Mouse (Mus musculus) heart, embryonic 12.5 days (tissue): ENCODE data around the gene Ppp1r27. TPM values are rescaled to one million over a fixed set of nuclear protein-coding genes. Genes with fewer than 3 reads are reported as not detected.
"Not testable (repeated sequence)": the region's sequence is repeated elsewhere in the genome, so short reads cannot be mapped to it uniquely, and the experiment has no call there.

Experiments used
- ATAC-seq: fragments of 200-750 bp; cut with Nextera tagmentation; 2 replicates; pipeline ENCODE4 v1.8.0; 2017; ENCODE audit warnings: moderate TSS enrichment, moderate library complexity; ENCODE audit not compliant: insufficient number of reproducible peaks, low FRiP score
- H3K27ac ChIP-seq: fragments of 300-500 bp; sonication (generic); 2 replicates; pipeline ENCODE4 v1.5.1; 2016; ENCODE audit warnings: mild to moderate bottlenecking, moderate library complexity; ENCODE audit not compliant: poor library complexity, severe bottlenecking
- H3K27me3 ChIP-seq: fragments of 300-500 bp; sonication (generic); replicated peaks from 2 replicates; pipeline ENCODE4 v1.6.1; 2016; ENCODE audit warnings: mild to moderate bottlenecking, moderate library complexity
- H3K36me3 ChIP-seq: fragments of 300-500 bp; sonication (generic); 2 replicates; pipeline ENCODE4 v1.6.1; 2016; ENCODE audit warnings: mild to moderate bottlenecking, moderate library complexity
- H3K4me1 ChIP-seq: fragments of 300-500 bp; sonication (generic); replicated peaks from 2 replicates; pipeline ENCODE4 v1.6.1; 2016; ENCODE audit warnings: mild to moderate bottlenecking
- H3K4me2 ChIP-seq: fragments of 300-500 bp; sonication (generic); 2 replicates; pipeline ENCODE4 v1.6.1; 2016; ENCODE audit warnings: mild to moderate bottlenecking, moderate library complexity
- H3K4me3 ChIP-seq: fragments of 300-500 bp; sonication (generic); 2 replicates; pipeline ENCODE4 v1.5.1; 2016; ENCODE audit warnings: mild to moderate bottlenecking
- H3K9ac ChIP-seq: fragments of 300-500 bp; sonication (generic); 2 replicates; pipeline ENCODE4 v1.6.1; 2016; ENCODE audit warnings: mild to moderate bottlenecking, moderate library complexity
- H3K9me3 ChIP-seq: fragments of 300-500 bp; sonication (generic); replicated peaks from 2 replicates; pipeline ENCODE4 v1.6.1; 2016; ENCODE audit warnings: mild to moderate bottlenecking, moderate library complexity
- WGBS: fragments of 180-500 bp; shearing (Covaris S2); methylation state at CpG from one replicate; pipeline ENCODE4 v1.1.7; 2016; 5-methylcytosine and 5-hydroxymethylcytosine counted together
- polyA plus RNA-seq: library from polyadenylated mRNA; unstranded; fragments of >200 nt; fragmentation: Nextera tagmentation; extraction: Ambion mirVana; gene quantifications from 2 replicates; pipeline ENCODE4 v1.2.1, GENCODE M21; 2016

Gene Ppp1r27
- polyA plus RNA-seq, 1 experiment from 2014 or later, result not detected

DNA sequence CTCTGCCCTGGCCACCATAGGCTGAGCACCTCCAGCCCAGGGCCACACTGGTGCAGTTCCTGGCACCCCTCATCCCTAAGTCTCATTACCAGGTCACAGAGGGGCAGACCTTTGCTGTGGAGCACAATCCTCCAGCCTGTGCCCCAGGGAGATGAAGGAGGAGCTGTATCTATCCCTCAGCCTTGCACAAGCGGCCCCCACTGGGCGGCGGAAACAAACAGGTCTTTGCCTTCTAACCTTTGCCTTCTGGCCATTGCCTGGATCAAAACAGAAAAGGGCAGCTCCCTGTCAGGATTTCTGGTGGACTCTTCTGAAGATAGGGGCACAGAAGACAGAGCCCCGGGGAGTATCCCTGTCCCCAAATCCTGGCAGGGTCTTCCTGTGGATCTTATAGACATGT, 22.0 kb downstream of the Ppp1r27 start:
- peaks cover 16% of the 10 kb centered on the region for H3K4me1 ChIP-seq
- H3K4me3 ChIP-seq, result no peak overlapping the region
- no peaks in the 10 kb centered on the region for H3K9me3 ChIP-seq
- H3K4me2 ChIP-seq, result no peak overlapping the region
- H3K9ac ChIP-seq, result no peak overlapping the region
- H3K27me3 ChIP-seq, result peaks cover 66% of the 10 kb centered on the region
- 63% methylated on average over 4 of the region's 4 CpGs for WGBS
- no peak for ATAC-seq
- no peak overlapping the region for H3K27ac ChIP-seq
- no peaks in the 10 kb centered on the region for H3K36me3 ChIP-seq

DNA sequence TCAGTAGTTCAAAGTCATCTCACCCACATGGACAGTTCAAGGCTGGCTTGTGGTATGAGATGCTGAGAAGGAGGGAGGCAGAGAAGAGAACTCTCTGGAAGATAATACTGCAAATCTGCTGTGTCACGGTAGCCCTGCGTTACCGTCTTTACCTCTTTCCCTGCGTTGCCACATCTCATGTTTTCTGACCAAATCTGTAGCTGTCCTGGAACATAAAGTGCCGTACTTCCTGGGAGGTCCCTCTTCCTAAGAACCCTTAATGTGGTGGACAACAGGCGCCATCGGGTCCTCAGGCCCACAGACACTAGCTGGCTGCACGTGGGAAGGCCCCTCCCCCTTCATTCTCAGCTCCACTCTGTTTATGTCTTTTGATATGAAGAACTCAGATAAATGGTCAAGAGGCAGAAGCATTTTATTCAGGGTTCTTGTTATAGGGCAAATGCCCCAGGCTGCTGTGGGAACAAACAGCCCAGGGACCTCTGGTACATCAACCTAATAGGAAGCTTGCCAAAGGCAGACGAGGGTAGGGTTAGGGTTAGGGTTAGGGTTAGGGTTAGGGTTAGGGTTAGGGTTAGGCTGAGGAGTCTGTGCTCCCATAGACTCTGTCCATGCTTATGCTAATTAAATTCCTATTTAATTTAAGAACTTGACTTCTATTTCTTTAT, 23.1 kb downstream of the Ppp1r27 start:
- Histone ChIP-seq H3K4me2 (no peak overlapping the region), H3K9ac (no peak overlapping the region), H3K27ac (no peak overlapping the region), H3K4me1 (peaks cover 16% of the 10 kb centered on the region), H3K36me3 (no peaks in the 10 kb centered on the region), H3K4me3 (no peak overlapping the region), H3K27me3 (peaks cover 55% of the 10 kb centered on the region), H3K9me3 (no peaks in the 10 kb centered on the region)
- ATAC-seq, result no peak
- whole genome bisulfite sequencing, result 68% methylated on average over 9 of the region's 9 CpGs

DNA sequence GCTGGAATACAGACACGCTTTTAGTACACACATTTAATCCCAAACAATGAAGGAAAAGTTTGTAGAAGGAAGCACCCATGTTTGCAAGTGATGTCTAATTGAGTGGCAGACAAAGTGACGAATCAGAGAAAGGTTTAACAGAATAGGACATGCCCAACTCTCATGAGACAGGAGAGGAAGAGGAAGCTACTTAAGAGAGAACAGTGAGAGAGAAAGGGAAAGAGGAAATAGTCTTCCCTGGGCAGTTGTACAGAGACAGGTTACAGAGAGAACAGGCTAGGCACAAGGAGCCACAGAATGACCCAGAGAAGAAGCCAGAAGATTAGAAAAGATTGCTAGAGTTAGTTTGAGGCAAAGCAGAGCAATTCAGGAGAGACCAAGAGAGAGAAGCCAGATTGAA, 25.0 kb downstream of the Ppp1r27 start:
- no peaks in the 10 kb centered on the region for H3K9me3 ChIP-seq
- H3K9ac ChIP-seq, result no peak overlapping the region
- H3K4me1 ChIP-seq, result peaks cover 14% of the 10 kb centered on the region
- no peaks in the 10 kb centered on the region for H3K36me3 ChIP-seq
- no peak overlapping the region for H3K4me2 ChIP-seq
- peaks cover 37% of the 10 kb centered on the region for H3K27me3 ChIP-seq
- H3K4me3 ChIP-seq, result no peak overlapping the region
- no peak for ATAC-seq
- no peak overlapping the region for H3K27ac ChIP-seq
- WGBS, result 71% methylated on average over 2 of the region's 2 CpGs

DNA sequence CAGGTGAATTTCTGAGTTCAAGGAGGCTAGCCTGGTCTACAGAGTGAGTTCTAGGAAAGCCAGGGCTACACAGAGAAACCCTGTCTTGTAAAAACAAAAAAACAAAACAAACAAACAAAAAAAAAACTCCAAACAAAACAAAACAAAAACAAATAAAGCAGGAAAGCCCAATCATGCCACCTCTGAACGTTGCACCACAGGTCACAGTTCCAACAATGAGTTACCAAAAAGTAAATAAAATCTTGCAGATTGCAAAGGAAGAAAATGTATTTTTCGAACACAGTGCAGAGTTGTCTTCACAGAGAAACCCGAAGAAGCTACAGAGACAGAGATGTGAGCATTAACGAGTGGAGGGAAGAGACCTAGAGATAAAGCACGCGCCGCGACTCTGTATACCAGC, 28.4 kb downstream of the Ppp1r27 start:
- H3K36me3 ChIP-seq, result no peaks in the 10 kb centered on the region
- H3K4me3 ChIP-seq, result no peak overlapping the region
- no peak overlapping the region for H3K27ac ChIP-seq
- peaks cover 30% of the 10 kb centered on the region for H3K4me1 ChIP-seq
- H3K27me3 ChIP-seq, result peaks cover 3% of the 10 kb centered on the region; the same call in 1 of the 2 replicates
- H3K4me2 ChIP-seq, result no peak overlapping the region
- no peak for ATAC-seq
- no peaks in the 10 kb centered on the region for H3K9me3 ChIP-seq
- H3K9ac ChIP-seq, result no peak overlapping the region
- 80% methylated on average over 8 of the region's 8 CpGs for WGBS

DNA sequence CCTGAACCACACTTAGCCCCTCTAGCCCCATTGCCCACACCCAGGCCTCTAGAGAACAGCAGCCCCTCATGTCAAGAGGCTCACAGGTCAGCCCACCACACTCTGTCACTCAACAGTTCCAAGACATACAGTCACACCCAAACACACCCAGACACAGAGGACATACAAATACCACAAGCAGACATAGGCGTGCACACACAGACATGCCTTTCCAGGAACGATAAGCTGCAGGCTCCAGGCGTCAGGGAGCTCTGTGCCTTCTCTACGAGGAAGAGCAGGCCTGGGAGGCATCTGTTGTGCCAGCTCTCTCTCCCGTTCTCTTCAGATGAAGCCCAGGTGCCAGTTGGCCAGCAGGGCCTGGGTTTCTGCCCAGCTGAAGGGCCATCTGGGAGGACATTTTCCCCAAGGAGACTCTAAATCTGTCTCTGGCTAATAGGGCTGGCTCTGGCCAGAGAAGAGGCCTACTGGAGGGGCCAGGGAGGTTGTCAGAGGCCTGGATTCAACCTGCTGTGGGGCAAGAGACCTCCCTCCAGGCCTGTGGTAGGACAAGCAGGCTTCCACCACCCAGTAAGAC, 29.9 kb downstream of the Ppp1r27 start:
- Histone ChIP-seq H3K4me1 (peaks cover 30% of the 10 kb centered on the region), H3K27me3 (no peaks in the 10 kb centered on the region), H3K4me3 (no peak overlapping the region), H3K27ac (no peak overlapping the region), H3K36me3 (no peaks in the 10 kb centered on the region), H3K9ac (0 out of 2 replicates have a peak overlapping the region, but pooled peaks have one; percentile 37), H3K4me2 (no peak overlapping the region), H3K9me3 (no peaks in the 10 kb centered on the region)
- 61% methylated on average over 5 of the region's 5 CpGs for WGBS
- ATAC-seq, result no peak

DNA sequence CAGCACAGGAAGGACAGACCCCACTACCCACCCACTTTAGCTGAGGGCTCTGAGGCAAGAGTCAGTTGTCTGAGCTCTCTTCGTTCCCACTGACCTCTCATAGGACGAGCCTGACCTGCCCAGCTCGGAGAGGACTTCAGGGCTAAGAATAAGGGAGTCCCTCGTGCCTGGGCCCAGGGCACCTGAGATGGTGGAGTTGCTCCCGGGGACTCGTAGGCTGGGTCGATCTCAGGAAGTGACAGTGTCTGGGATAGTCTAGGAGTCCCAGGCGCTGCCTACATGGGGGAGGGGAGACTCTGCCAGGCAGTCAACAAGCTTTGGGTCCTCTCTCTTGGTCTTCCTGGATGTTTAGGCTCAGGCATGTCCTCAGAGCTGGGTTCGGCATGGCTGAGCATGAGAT, 30.4 kb downstream of the Ppp1r27 start:
- 71% methylated on average over 9 of the region's 9 CpGs for WGBS
- H3K27me3 ChIP-seq, result no peaks in the 10 kb centered on the region
- ATAC-seq, result no peak
- no peak overlapping the region for H3K9ac ChIP-seq
- no peak overlapping the region for H3K4me2 ChIP-seq
- no peaks in the 10 kb centered on the region for H3K9me3 ChIP-seq
- no peak overlapping the region for H3K4me3 ChIP-seq
- peaks cover 30% of the 10 kb centered on the region for H3K4me1 ChIP-seq
- 0 out of 2 replicates have a peak overlapping the region, but pooled peaks have one; percentile 44 for H3K27ac ChIP-seq
- H3K36me3 ChIP-seq, result no peaks in the 10 kb centered on the region

DNA sequence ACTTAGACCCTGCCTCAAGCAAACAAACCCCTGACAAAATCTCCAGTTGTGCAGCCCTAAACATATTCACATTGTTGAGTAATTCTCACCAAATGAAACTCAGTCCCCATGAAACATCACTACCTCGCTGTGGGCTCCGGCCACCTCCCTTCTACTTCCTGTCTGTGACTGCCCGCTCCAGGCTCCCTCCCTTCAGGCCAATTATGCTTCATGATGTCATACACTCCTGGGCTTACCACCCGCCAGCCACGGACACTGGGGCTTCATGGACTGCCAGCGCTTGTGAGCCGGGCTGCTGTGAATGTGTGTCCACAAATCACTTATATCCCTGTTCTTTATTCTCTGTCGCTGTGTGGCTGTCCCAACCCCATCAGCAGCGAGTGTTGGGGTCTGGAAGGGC, 31.2 kb downstream of the Ppp1r27 start:
- H3K36me3 ChIP-seq, result no peaks in the 10 kb centered on the region
- ATAC-seq, result no peak
- WGBS, result 37% methylated on average over 9 of the region's 9 CpGs
- H3K27me3 ChIP-seq, result no peaks in the 10 kb centered on the region
- H3K4me1 ChIP-seq, result peaks cover 30% of the 10 kb centered on the region
- H3K27ac ChIP-seq, result peak overlapping the region; percentile 44; the same call in 1 of the 2 replicates
- H3K9ac ChIP-seq, result peak overlapping the region; percentile 19; the same call in 1 of the 2 replicates
- peak overlapping the region; percentile 31 for H3K4me2 ChIP-seq
- no peaks in the 10 kb centered on the region for H3K9me3 ChIP-seq
- peak overlapping the region; percentile 3; the same call in 1 of the 2 replicates for H3K4me3 ChIP-seq

DNA sequence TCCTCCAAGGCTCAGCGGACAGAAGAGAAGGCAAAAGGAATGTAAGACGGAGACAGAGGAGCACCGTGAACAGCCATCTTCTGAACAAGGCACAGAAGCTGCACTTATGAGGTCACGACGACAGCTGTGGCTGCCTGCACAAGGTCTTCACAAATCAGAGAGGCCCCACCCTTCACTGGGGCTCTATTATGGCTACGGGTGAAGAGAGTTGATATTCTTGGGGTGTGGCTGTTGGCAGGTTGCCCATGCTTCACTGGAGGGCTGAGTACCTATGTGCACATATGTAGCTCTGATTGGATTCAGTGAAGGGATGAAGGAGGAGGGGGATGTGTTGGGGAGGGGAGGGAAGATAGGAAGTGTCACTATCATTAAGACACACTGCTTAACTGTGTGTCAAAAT, 32.4 kb downstream of the Ppp1r27 start:
- WGBS, result 64% methylated on average over 6 of the region's 6 CpGs
- no peak overlapping the region for H3K9ac ChIP-seq
- peaks cover 30% of the 10 kb centered on the region for H3K4me1 ChIP-seq
- H3K9me3 ChIP-seq, result no peaks in the 10 kb centered on the region
- no peaks in the 10 kb centered on the region for H3K36me3 ChIP-seq
- no peak overlapping the region for H3K27ac ChIP-seq
- no peaks in the 10 kb centered on the region for H3K27me3 ChIP-seq
- H3K4me2 ChIP-seq, result no peak overlapping the region
- ATAC-seq, result no peak; the same call in 1 of the 2 replicates
- no peak overlapping the region for H3K4me3 ChIP-seq

DNA sequence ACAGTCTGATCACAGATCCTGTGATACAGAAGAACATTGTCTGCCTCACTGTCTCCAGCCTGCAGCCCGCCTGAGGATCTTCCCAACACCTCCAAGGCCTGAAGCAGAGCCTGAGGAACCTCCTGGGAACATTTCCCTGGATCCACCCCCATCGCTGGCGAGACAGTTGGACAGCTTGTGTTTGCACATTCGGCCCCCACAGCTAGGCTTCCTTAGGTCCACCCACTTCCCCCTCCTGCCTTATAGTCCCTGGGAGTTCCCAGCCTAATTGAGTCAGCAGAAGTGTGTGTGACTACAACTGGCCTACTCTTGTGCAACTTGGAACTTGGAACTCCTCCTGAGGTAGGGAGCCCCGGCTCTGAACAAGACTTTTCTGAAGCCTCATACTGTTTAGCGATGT, 32.9 kb downstream of the Ppp1r27 start:
- WGBS, result 66% methylated on average over 6 of the region's 6 CpGs
- Histone ChIP-seq H3K27ac (no peak overlapping the region), H3K4me2 (no peak overlapping the region), H3K27me3 (no peaks in the 10 kb centered on the region), H3K4me3 (no peak overlapping the region), H3K4me1 (peaks cover 30% of the 10 kb centered on the region), H3K9ac (no peak overlapping the region), H3K9me3 (no peaks in the 10 kb centered on the region), H3K36me3 (no peaks in the 10 kb centered on the region)
- no peak for ATAC-seq

DNA sequence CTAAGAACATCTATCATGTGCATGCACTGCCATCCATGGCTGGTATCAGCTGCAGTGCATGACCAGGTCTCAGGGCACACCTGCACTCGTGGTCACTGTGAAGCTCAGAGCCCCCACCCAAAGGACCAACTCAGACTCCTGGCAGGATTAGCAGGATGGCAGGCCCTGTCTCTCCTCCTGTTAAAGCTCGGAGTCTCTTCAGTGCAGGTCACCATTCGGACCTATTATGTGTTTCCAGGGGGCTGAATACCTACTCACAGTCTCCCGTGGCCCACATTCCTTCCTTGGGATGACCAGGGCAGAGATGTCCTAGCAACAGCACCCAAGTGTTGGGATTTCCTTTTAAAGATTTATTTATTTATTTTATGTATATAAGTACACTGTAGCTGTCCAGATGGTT, 33.8 kb downstream of the Ppp1r27 start:
- no peak overlapping the region for H3K4me2 ChIP-seq
- H3K9me3 ChIP-seq, result no peaks in the 10 kb centered on the region
- no peaks in the 10 kb centered on the region for H3K27me3 ChIP-seq
- no peak overlapping the region for H3K27ac ChIP-seq
- ATAC-seq, result no peak
- H3K4me3 ChIP-seq, result no peak overlapping the region
- H3K9ac ChIP-seq, result no peak overlapping the region
- no peaks in the 10 kb centered on the region for H3K36me3 ChIP-seq
- 74% methylated on average over 4 of the region's 4 CpGs for WGBS
- peaks cover 30% of the 10 kb centered on the region for H3K4me1 ChIP-seq

DNA sequence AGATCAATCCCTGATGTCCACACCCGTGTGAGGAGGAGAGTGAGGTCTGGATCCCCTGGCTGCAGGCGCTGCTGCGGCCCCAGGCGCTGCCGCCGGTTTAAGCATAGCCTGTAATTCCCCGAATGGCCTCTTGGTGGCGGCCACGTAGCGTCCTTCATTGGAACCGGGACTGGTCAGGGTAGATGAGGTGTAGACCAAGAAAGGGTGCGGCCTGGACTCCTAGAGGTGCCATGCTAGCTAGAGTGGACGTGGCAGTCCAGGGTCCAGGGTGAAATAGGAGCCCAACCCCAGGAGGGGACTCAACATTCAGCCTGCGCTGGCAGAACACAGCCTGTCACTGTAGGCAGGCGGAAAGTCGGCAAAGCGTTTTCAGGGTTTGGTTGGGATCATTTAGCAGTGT, 35.3 kb downstream of the Ppp1r27 start:
- WGBS, result 17% methylated on average over 17 of the region's 17 CpGs
- no peaks in the 10 kb centered on the region for H3K36me3 ChIP-seq
- H3K9ac ChIP-seq, result no peak overlapping the region
- no peaks in the 10 kb centered on the region for H3K27me3 ChIP-seq
- no peak overlapping the region for H3K4me2 ChIP-seq
- peaks cover 25% of the 10 kb centered on the region for H3K4me1 ChIP-seq
- H3K9me3 ChIP-seq, result no peaks in the 10 kb centered on the region
- ATAC-seq, result peak; percentile 59
- no peak overlapping the region for H3K27ac ChIP-seq
- H3K4me3 ChIP-seq, result no peak overlapping the region

DNA sequence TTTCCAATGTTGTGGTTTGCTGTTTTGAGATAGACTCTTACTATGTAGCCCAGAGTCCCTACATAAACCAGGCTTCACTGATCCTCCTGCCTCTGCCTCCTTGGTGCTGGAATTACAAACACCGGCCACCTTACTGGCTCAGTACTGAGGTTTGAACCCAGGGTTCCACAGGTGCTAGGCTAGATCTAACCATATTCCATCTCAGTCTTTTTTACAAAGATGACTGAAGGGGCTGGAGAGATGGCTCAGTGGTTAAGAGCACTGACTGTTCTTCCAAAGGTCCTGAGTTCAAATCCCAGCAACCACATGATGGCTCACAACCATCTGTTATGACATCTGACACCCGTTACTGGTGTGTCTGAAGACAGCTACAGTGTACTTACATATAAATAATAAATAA, 36.7 kb downstream of the Ppp1r27 start:
- peaks cover 23% of the 10 kb centered on the region for H3K4me1 ChIP-seq
- ATAC-seq, H3K9me3 ChIP-seq, H3K9ac ChIP-seq, H3K27ac ChIP-seq, H3K27me3 ChIP-seq, H3K4me2 ChIP-seq, H3K4me3 ChIP-seq, H3K36me3 ChIP-seq: not testable (repeated sequence)
- 86% methylated on average over 2 of the region's 2 CpGs for WGBS
